ENCODE assay signal across 14 mouse cellular contexts in the genomic region with DNA sequence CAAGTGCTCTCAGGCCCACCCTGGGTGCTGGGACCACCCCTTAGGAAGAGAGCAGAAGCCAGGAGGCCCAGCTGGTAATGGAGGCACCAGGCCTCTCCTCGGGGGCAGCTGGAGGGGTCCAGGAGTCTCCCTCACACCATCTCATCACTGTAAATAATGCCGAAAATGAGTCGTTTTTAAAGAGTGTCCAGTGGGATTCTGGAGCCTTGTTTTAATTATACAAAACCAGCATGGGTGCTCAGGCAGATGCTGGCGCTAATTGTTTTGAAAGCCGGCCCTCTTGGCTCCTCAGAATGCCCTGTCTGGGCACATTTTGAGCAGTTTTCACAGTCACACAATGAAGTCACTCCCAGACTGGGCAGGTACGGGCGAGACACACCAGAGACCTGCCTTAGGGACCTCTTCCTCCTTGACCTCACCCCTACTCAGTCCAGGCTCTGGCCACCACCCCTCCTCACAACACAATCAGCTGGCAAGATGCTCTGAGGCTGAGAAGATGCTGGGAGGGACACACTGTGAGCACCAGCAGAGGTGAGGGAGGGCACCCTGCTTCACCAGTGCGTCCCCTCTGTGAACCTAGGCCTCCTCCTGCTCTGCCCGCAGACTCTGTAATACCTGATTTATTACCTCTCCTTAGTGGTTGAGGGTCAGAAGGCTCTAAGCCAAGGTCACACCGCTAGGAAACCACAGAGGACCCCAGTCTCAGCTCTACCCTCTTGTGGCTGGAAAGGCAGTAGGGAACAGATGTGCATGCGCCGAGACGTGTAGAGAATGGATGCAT.
DNase-seq lines count a peak whose midpoint lies in the region; ATAC-seq and TF ChIP-seq lines count a peak whose summit lies in the region.
"Had no signal": no experiment of that assay in that cellular context is flagged by ENCODE, and none has a peak within 500 bp of the region (broad histone marks: within the 10 kb centered on the region; RNA-seq: fewer than 3 reads in every experiment).

No protein-coding gene starts in this region.

- no peaks in the 10 kb centered on the region for H3K27me3 ChIP-seq in lung, embryonic 14.5 days (ENCODE audit: insufficient read depth, low read length)
- no peaks in the 10 kb centered on the region for H3K27me3 ChIP-seq in lung, postnatal 0 days (replicated peaks; ENCODE audit: insufficient read depth, low read length)
- no peaks in the 10 kb centered on the region for H3K27me3 ChIP-seq in hindbrain, embryonic 12.5 days
- no peaks in the 10 kb centered on the region for H3K27me3 ChIP-seq in midbrain, embryonic 11.5 days (ENCODE audit: control insufficient read depth, insufficient read depth, low read length)
- no peaks in the 10 kb centered on the region for H3K27me3 ChIP-seq in thymus, adult 2 months (ENCODE audit: control insufficient read depth, insufficient read depth, low read length)
- H3K27me3 ChIP-seq in liver, postnatal 0 days (ENCODE audit: insufficient read depth, low read length), result no peaks in the 10 kb centered on the region

- WGBS in lung, embryonic 14.5 days, result 65% methylated on average over 13 of the region's 13 CpGs
- 70% methylated on average over 13 of the region's 13 CpGs for WGBS in lung, postnatal 0 days
- WGBS in hindbrain, embryonic 12.5 days, result 41% methylated on average over 13 of the region's 13 CpGs
- WGBS in midbrain, embryonic 11.5 days, result 73% methylated on average over 13 of the region's 13 CpGs
- WGBS in thymus, adult 2 months, result 62% methylated on average over 13 of the region's 13 CpGs
- 63% methylated on average over 13 of the region's 13 CpGs for WGBS in liver, postnatal 0 days (ENCODE audit: insufficient replicate concordance)

- no peak overlapping the region for H3K9ac ChIP-seq in lung, embryonic 14.5 days
- H3K9ac ChIP-seq in lung, postnatal 0 days (replicated peaks; ENCODE audit: low read depth), result no peak overlapping the region
- H3K9ac ChIP-seq in hindbrain, embryonic 12.5 days, result peak overlapping the region; percentile 33; the same call in 1 of the 2 replicates
- H3K9ac ChIP-seq in midbrain, embryonic 11.5 days (ENCODE audit: low read length), result no peak overlapping the region
- no peak overlapping the region for H3K9ac ChIP-seq in liver, postnatal 0 days (replicated peaks)
- H3K9ac ChIP-seq: embryonic facial prominence, embryonic 15.5 days had no signal

- no peak overlapping the region for H3K27ac ChIP-seq in lung, embryonic 14.5 days (ENCODE audit: low read depth)
- H3K27ac ChIP-seq in lung, postnatal 0 days (ENCODE audit: low read length), result no peak overlapping the region
- peak overlapping the region; percentile 89 for H3K27ac ChIP-seq in hindbrain, embryonic 12.5 days
- H3K27ac ChIP-seq in midbrain, embryonic 11.5 days (ENCODE audit: low read depth, low read length), result peak overlapping the region; percentile 45; the same call in 1 of the 2 replicates
- H3K27ac ChIP-seq in thymus, adult 2 months (ENCODE audit: control insufficient read depth, insufficient read depth, low read length), result no peak overlapping the region
- H3K27ac ChIP-seq in liver, postnatal 0 days (ENCODE audit: low read depth), result no peak overlapping the region
- H3K27ac ChIP-seq: embryonic facial prominence, embryonic 15.5 days had no signal

- DNase-seq in lung, embryonic 14.5 days, result no peak
- no peak for DNase-seq in lung, postnatal 0 days (ENCODE audit: low spot score)
- no peak for DNase-seq in midbrain, embryonic 11.5 days (ENCODE audit: low spot score, missing footprints)
- DNase-seq in layer of hippocampus, postnatal 14 days (ENCODE audit: low spot score in 2 of 2), result no peak
- no peak for DNase-seq in thymus, adult 2 months
- DNase-seq in liver, postnatal 0 days, result no peak
- DNase-seq: adrenal gland, postnatal 14 days; cerebellum, adult 11 months; kidney, adult 9 months; lung, postnatal 14 days; right cerebral cortex, postnatal 14 days had no signal

- no peaks in the 10 kb centered on the region for H3K36me3 ChIP-seq in lung, embryonic 14.5 days (ENCODE audit: insufficient read depth)
- no peaks in the 10 kb centered on the region for H3K36me3 ChIP-seq in lung, postnatal 0 days (ENCODE audit: insufficient read depth, low read length)
- H3K36me3 ChIP-seq in hindbrain, embryonic 12.5 days, result no peaks in the 10 kb centered on the region
- H3K36me3 ChIP-seq in midbrain, embryonic 11.5 days (ENCODE audit: control insufficient read depth, insufficient read depth, low read length), result no peaks in the 10 kb centered on the region
- H3K36me3 ChIP-seq in thymus, adult 2 months (ENCODE audit: control insufficient read depth, insufficient read depth, low read length), result no peaks in the 10 kb centered on the region
- H3K36me3 ChIP-seq in liver, postnatal 0 days (replicated peaks; ENCODE audit: insufficient read depth, low read length), result no peaks in the 10 kb centered on the region
- H3K36me3 ChIP-seq: embryonic facial prominence, embryonic 15.5 days had no signal

- no peak overlapping the region for H3K4me2 ChIP-seq in lung, embryonic 14.5 days
- no peak overlapping the region for H3K4me2 ChIP-seq in lung, postnatal 0 days (replicated peaks; ENCODE audit: low read depth, low read length)
- H3K4me2 ChIP-seq in hindbrain, embryonic 12.5 days (replicated peaks), result 0 out of 2 replicates have a peak overlapping the region, but pooled peaks have one; percentile 23
- no peak overlapping the region for H3K4me2 ChIP-seq in midbrain, embryonic 11.5 days
- no peak overlapping the region for H3K4me2 ChIP-seq in liver, postnatal 0 days (ENCODE audit: low read depth, low read length)
- H3K4me2 ChIP-seq: embryonic facial prominence, embryonic 15.5 days had no signal

- peaks cover 3% of the 10 kb centered on the region; the same call in 1 of the 2 replicates for H3K4me1 ChIP-seq in lung, embryonic 14.5 days (ENCODE audit: insufficient read depth)
- H3K4me1 ChIP-seq in lung, postnatal 0 days (ENCODE audit: insufficient read depth, low read depth, low read length), result no peaks in the 10 kb centered on the region
- H3K4me1 ChIP-seq in hindbrain, embryonic 12.5 days, result peaks cover 27% of the 10 kb centered on the region
- H3K4me1 ChIP-seq in midbrain, embryonic 11.5 days (ENCODE audit: control insufficient read depth, insufficient read depth, low read length), result peaks cover 10% of the 10 kb centered on the region
- no peaks in the 10 kb centered on the region for H3K4me1 ChIP-seq in thymus, adult 2 months (replicated peaks; ENCODE audit: control insufficient read depth, insufficient read depth, low read length)
- H3K4me1 ChIP-seq in liver, postnatal 0 days (ENCODE audit: insufficient read depth), result no peaks in the 10 kb centered on the region
- H3K4me1 ChIP-seq: embryonic facial prominence, embryonic 15.5 days had no signal

- peak; percentile 17; the same call in 1 of the 2 replicates for ATAC-seq in lung, embryonic 14.5 days (ENCODE audit: insufficient read depth)
- ATAC-seq in lung, postnatal 0 days, result no peak
- ATAC-seq in hindbrain, embryonic 12.5 days (ENCODE audit: low FRiP score), result peak; percentile 42
- peak; percentile 15; the same call in 1 of the 2 replicates for ATAC-seq in midbrain, embryonic 11.5 days (ENCODE audit: low FRiP score)
- ATAC-seq in megakaryocyte, adult 5-6 weeks (ENCODE audit: poor library complexity, severe bottlenecking), result no peak
- no peak for ATAC-seq in liver, postnatal 0 days

- no peak overlapping the region for H3K4me3 ChIP-seq in lung, embryonic 14.5 days (ENCODE audit: low read depth, low read length)
- no peak overlapping the region for H3K4me3 ChIP-seq in lung, postnatal 0 days (ENCODE audit: low read depth, low read length)
- H3K4me3 ChIP-seq in hindbrain, embryonic 12.5 days, result no peak overlapping the region
- H3K4me3 ChIP-seq in midbrain, embryonic 11.5 days (ENCODE audit: low read depth, low read length), result no peak overlapping the region
- H3K4me3 ChIP-seq in thymus, adult 2 months (ENCODE audit: control insufficient read depth, insufficient read depth, low read length), result no peak overlapping the region
- H3K4me3 ChIP-seq in liver, postnatal 0 days (ENCODE audit: low read depth, low read length), result no peak overlapping the region
- H3K4me3 ChIP-seq: embryonic facial prominence, embryonic 15.5 days had no signal

- TF ChIP-seq CTCF in lung, embryonic 14.5 days (IDR thresholded peaks at IDR 0.05; ENCODE audit: low read depth), result no peak
- TF ChIP-seq CTCF in lung, postnatal 0 days (IDR thresholded peaks at IDR 0.05), result no peak
- TF ChIP-seq CTCF in thymus, adult 2 months (IDR thresholded peaks at IDR 0.05; ENCODE audit: borderline replicate concordance, control insufficient read depth, extremely low read depth, insufficient read depth, low read length, poor library complexity), result no peak
- TF ChIP-seq CTCF in liver, postnatal 0 days (IDR thresholded peaks at IDR 0.05; ENCODE audit: low read depth), result no peak

- TF ChIP-seq POLR2A in thymus, adult 2 months (IDR thresholded peaks at IDR 0.05; ENCODE audit: control insufficient read depth, extremely low read depth, insufficient read depth, low read length, poor library complexity), result no peak

- TF ChIP-seq EP300 in lung, postnatal 0 days (IDR thresholded peaks at IDR 0.05), result no peak
- TF ChIP-seq EP300 in liver, postnatal 0 days (IDR thresholded peaks at IDR 0.05; ENCODE audit: low read depth), result no peak

- H3K9me3 ChIP-seq in lung, embryonic 14.5 days (ENCODE audit: low read depth, low read length), result no peaks in the 10 kb centered on the region
- no peaks in the 10 kb centered on the region for H3K9me3 ChIP-seq in lung, postnatal 0 days (ENCODE audit: low read length)
- no peaks in the 10 kb centered on the region for H3K9me3 ChIP-seq in hindbrain, embryonic 12.5 days (replicated peaks)
- H3K9me3 ChIP-seq in midbrain, embryonic 11.5 days (ENCODE audit: control insufficient read depth, low read length), result no peaks in the 10 kb centered on the region
- no peaks in the 10 kb centered on the region for H3K9me3 ChIP-seq in liver, postnatal 0 days (ENCODE audit: low read length)
- H3K9me3 ChIP-seq: embryonic facial prominence, embryonic 15.5 days had no signal

Comparison
In these comparisons a context has a peak if more than half of its experiments do, and no peak if none do; other contexts are left out.
1. ATAC-seq: peak in lung, embryonic 14.5 days (single experiment), hindbrain, embryonic 12.5 days (single experiment) and midbrain, embryonic 11.5 days (single experiment); none in lung, postnatal 0 days (single experiment), megakaryocyte, adult 5-6 weeks (single experiment) and liver, postnatal 0 days (single experiment).
2. H3K27ac ChIP-seq: peak in hindbrain, embryonic 12.5 days (single experiment) and midbrain, embryonic 11.5 days (single experiment); none in lung, embryonic 14.5 days (single experiment), lung, postnatal 0 days (single experiment), thymus, adult 2 months (single experiment) and liver, postnatal 0 days (single experiment).